11 mouse cellular contexts compared by ENCODE assay signal in genomic region chr16:55807505-55807932, GRCm38 (mm10). TPM values are rescaled to one million over a fixed set of nuclear protein-coding genes. Genes with fewer than 3 reads are reported as not detected.
DNase-seq lines count a peak whose midpoint lies in the region; ATAC-seq lines count a peak whose summit lies in the region.
"Had no signal": no experiment of that assay in that cellular context is flagged by ENCODE, and none has a peak within 500 bp of the region (broad histone marks: within the 10 kb centered on the region; RNA-seq: fewer than 3 reads in every experiment).

No protein-coding gene starts in this region.

- H3K36me3 ChIP-seq in forebrain, embryonic 16.5 days (ENCODE audit: control insufficient read depth, insufficient read depth): no peaks in the 10 kb centered on the region

- ATAC-seq in forebrain, embryonic 16.5 days: peak; percentile 84
- peak; percentile 53; the same call in 1 of the 2 replicates for ATAC-seq in megakaryocyte-erythroid progenitor cell, adult 5-6 weeks (replicated peaks; ENCODE audit: low FRiP score, low TSS enrichment, poor library complexity, severe bottlenecking)
- ATAC-seq in CD4-positive, CD25-positive, alpha-beta regulatory T cell, adult 4 months: no peak

- no peaks in the 10 kb centered on the region for H3K9me3 ChIP-seq in forebrain, embryonic 16.5 days (ENCODE audit: control insufficient read depth, low read length)
- H3K9me3 ChIP-seq: G1E had no signal

- H3K9ac ChIP-seq in forebrain, embryonic 16.5 days (replicated peaks; ENCODE audit: low read depth, low read length): no peak overlapping the region

- no peaks in the 10 kb centered on the region for H3K4me1 ChIP-seq in forebrain, embryonic 16.5 days (replicated peaks; ENCODE audit: control insufficient read depth, insufficient read depth, low read length)

- WGBS in forebrain, embryonic 16.5 days: 31% methylated on average over 6 of the region's 6 CpGs

- DNase-seq in layer of hippocampus, adult 9-11 months: peak; percentile 63
- DNase-seq in layer of hippocampus, postnatal 25 days (ENCODE audit: extremely low spot score in 1 of 2, low spot score in 1 of 2): no peak
- DNase-seq in ZHBTc4 (ENCODE audit: low read depth, low spot score): peak; percentile 54
- DNase-seq in thymus, postnatal 25 days: no peak
- DNase-seq: adrenal gland, postnatal 10 days; cerebellum, postnatal 10 days had no signal

- no peaks in the 10 kb centered on the region for H3K27me3 ChIP-seq in forebrain, embryonic 16.5 days (replicated peaks; ENCODE audit: control insufficient read depth, insufficient read depth, low read length)

- H3K27ac ChIP-seq in forebrain, embryonic 16.5 days (ENCODE audit: low read length): no peak overlapping the region
- H3K27ac ChIP-seq: kidney, postnatal 0 days had no signal

- no peak overlapping the region for H3K4me2 ChIP-seq in forebrain, embryonic 16.5 days (ENCODE audit: low read length)

- no peak overlapping the region for H3K4me3 ChIP-seq in forebrain, embryonic 16.5 days (replicated peaks; ENCODE audit: low read length)

RNA-seq across cellular contexts. Expression of gene Nfkbiz, which starts 31.2 kb away (rescaled TPM):
- 1 to 10 TPM; 5.2 to 5.8 TPM for total RNA-seq in layer of hippocampus, postnatal 25 days (2021)
- polyA plus RNA-seq in forebrain, embryonic 16.5 days (2015; fragmentation: Nextera tagmentation; extraction: Ambion mirVana): 1.3 and 1.6 TPM in 2 replicates
- 3.5 and 4.9 TPM in 2 replicates for total RNA-seq in megakaryocyte-erythroid progenitor cell, adult 5-6 weeks (2014; fragmentation: Nextera tagmentation)
- 6.1 and 9.4 TPM in 2 replicates for total RNA-seq in megakaryocyte-erythroid progenitor cell, adult 5-6 weeks (2017)
- 10 to 100 TPM; 33.2 to 39.6 TPM for polyA plus RNA-seq in CD4-positive, CD25-positive, alpha-beta regulatory T cell, adult 4 months (2017; shearing (Covaris generic))

Comparison
In these comparisons a context has a peak if more than half of its experiments do, and no peak if none do; other contexts are left out.
1. DNase-seq: peak in layer of hippocampus, adult 9-11 months (single experiment) and ZHBTc4 (single experiment); none in layer of hippocampus, postnatal 25 days (0 of 2) and thymus, postnatal 25 days (single experiment).